Mouse (Mus musculus): ENCODE measurements at regions not wholly inside any gene's neighbourhood (a gene's known extent, or its start where the extent isn't known, plus 50 kb on each side); places are given as distances from the start of the nearest gene placed in this dataset.

- DNase-seq: no peak
Observed at GRCm38 (mm10) chr2:133443490-133443889, 108.5 kb upstream of the Bmp2 start.

GRCm38 (mm10) chr2:133452947-133453346, 99.0 kb upstream of the Bmp2 start:
- DNase-seq: no peak

GRCm38 (mm10) chr2:133455484-133456170, 96.3 kb upstream of the Bmp2 start:
- no peak for DNase-seq

- no peak for DNase-seq
Observed at GRCm38 (mm10) chr2:133456785-133457184, 95.2 kb upstream of the Bmp2 start.

- DNase-seq: no peak
Observed at GRCm38 (mm10) chr2:133458735-133459134, 93.2 kb upstream of the Bmp2 start.

GRCm38 (mm10) chr2:133460814-133461213, 91.1 kb upstream of the Bmp2 start:
- no peak for DNase-seq

GRCm38 (mm10) chr2:133462378-133462777, 89.6 kb upstream of the Bmp2 start:
- DNase-seq: no peak

GRCm38 (mm10) chr2:133467170-133468168, 84.5 kb upstream of the Bmp2 start:
- no peak for DNase-seq

- no peak for DNase-seq
Observed at GRCm38 (mm10) chr2:133472966-133473744, 78.8 kb upstream of the Bmp2 start.

GRCm38 (mm10) chr2:133474174-133474573, 77.8 kb upstream of the Bmp2 start:
- no peak for DNase-seq

- DNase-seq: no peak
Observed at GRCm38 (mm10) chr2:133480870-133481269, 71.1 kb upstream of the Bmp2 start.

GRCm38 (mm10) chr2:133481305-133481704, 70.7 kb upstream of the Bmp2 start:
- DNase-seq: no peak

GRCm38 (mm10) chr2:133481785-133482184, 70.2 kb upstream of the Bmp2 start:
- DNase-seq: peak; percentile 1

GRCm38 (mm10) chr2:133495443-133495842, 56.5 kb upstream of the Bmp2 start:
- no peak for DNase-seq

- no peak for DNase-seq
Observed at GRCm38 (mm10) chr2:133496389-133496788, 55.6 kb upstream of the Bmp2 start.

GRCm38 (mm10) chr2:133497071-133497470, 54.9 kb upstream of the Bmp2 start:
- no peak for DNase-seq

GRCm38 (mm10) chr2:133497541-133498185, 54.3 kb upstream of the Bmp2 start:
- DNase-seq: no peak

GRCm38 (mm10) chr2:133498186-133498571, 53.8 kb upstream of the Bmp2 start:
- DNase-seq: no peak

GRCm38 (mm10) chr2:133498717-133499143, 53.2 kb upstream of the Bmp2 start:
- DNase-seq: no peak

GRCm38 (mm10) chr2:133499904-133500303, 52.1 kb upstream of the Bmp2 start:
- DNase-seq: no peak
